Mouse (Mus musculus): ENCODE data around the gene Cerk.
"Not testable (repeated sequence)": the region's sequence is repeated elsewhere in the genome, so short reads cannot be mapped to it uniquely, and the experiment has no call there.

DNA sequence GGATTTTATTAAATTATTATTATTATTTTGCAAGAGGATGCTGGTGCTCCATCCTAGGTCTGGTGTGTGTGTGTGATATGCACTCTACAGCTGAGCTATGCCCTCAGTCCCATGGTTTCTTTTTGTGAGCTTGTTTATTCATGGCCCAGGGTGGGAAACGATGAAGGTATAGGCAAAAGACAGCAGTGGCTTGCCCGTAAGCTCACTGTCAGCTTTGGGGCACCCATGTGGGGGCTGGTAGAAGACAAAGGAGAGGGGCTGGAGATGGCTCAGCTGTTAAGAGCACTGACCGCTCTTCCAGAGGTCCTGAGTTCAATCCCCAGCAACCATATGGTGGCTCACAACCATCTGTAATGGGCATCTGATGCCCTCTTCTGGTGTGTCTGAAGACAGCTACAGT is 4.6 kb downstream of the Cerk start:
- TF ChIP-seq CTCF, EP300 (IDR thresholded peaks at IDR 0.05; ENCODE audit: low read depth): not testable (repeated sequence)

Data from liver, postnatal 0 days (tissue).